Mouse (Mus musculus): ENCODE results near the gene Dcaf4. TPM values are rescaled to one million over a fixed set of nuclear protein-coding genes. Genes with fewer than 3 reads are reported as not detected.
A peak's percentile ranks its signal among the peaks of the same experiment; 100 is the strongest.

Dcaf4 gene
- polyA plus RNA-seq, 1 experiment from 2014 or later = 20.6 TPM

DNA sequence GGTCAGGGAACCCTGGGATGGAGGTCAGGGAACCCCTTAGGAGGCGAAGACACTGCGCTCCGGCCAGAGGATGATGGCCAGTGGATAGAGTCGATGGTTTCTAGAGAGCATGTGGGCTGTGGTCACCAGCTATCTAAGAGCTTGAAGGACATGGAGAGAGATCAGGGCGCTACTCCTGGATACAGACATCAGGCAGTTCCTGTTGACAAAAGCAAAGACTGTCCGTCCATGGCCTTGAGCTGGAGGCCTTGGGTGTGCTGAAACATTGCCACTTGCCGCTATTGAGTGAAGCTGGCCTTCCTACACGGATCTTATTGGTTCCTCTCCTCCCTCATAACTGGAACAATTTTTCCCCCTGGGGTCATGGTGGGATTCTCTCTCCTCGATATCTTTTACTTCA is 26.1 kb upstream of the Dcaf4 start:
- no peaks in the 10 kb centered on the region for H3K4me1 ChIP-seq (replicated peaks; ENCODE audit: insufficient read depth, low read length)
- no peak overlapping the region for H3K4me2 ChIP-seq (ENCODE audit: low read length)
- H3K27ac ChIP-seq = no peak overlapping the region
- TF ChIP-seq CTCF (IDR thresholded peaks at IDR 0.05; ENCODE audit: low read depth) = no peak
- H3K36me3 ChIP-seq (ENCODE audit: insufficient read depth, low read length) = no peaks in the 10 kb centered on the region
- ATAC-seq (replicated peaks; ENCODE audit: low FRiP score, low read depth) (no peak), DNase-seq (ENCODE audit: low spot score) (no peak)
- WGBS = 83% methylated on average over 9 of the region's 9 CpGs
- no peaks in the 10 kb centered on the region for H3K9me3 ChIP-seq (replicated peaks; ENCODE audit: low read length)
- no peak overlapping the region for H3K4me3 ChIP-seq (replicated peaks; ENCODE audit: low read depth, low read length)
- no peaks in the 10 kb centered on the region for H3K27me3 ChIP-seq (ENCODE audit: insufficient read depth, low read length)
- H3K9ac ChIP-seq (ENCODE audit: low read depth, low read length) = no peak overlapping the region

GRCm38 (mm10) chr12:83495248-83495960 is 24.9 kb upstream of the Dcaf4 start:
- Histone ChIP-seq H3K27ac (no peak overlapping the region), H3K9ac (ENCODE audit: low read depth, low read length) (no peak overlapping the region), H3K4me2 (ENCODE audit: low read length) (no peak overlapping the region), H3K4me3 (replicated peaks; ENCODE audit: low read depth, low read length) (no peak overlapping the region), H3K36me3 (ENCODE audit: insufficient read depth, low read length) (no peaks in the 10 kb centered on the region), H3K4me1 (replicated peaks; ENCODE audit: insufficient read depth, low read length) (no peaks in the 10 kb centered on the region), H3K27me3 (ENCODE audit: insufficient read depth, low read length) (no peaks in the 10 kb centered on the region), H3K9me3 (replicated peaks; ENCODE audit: low read length) (no peaks in the 10 kb centered on the region)
- 50% methylated on average over 4 of the region's 4 CpGs for WGBS
- TF ChIP-seq CTCF (IDR thresholded peaks at IDR 0.05; ENCODE audit: low read depth) = no peak; the same call in 1 of the 2 replicates
- DNase-seq (ENCODE audit: low spot score) (no peak), ATAC-seq (replicated peaks; ENCODE audit: low FRiP score, low read depth) (no peak)

DNA sequence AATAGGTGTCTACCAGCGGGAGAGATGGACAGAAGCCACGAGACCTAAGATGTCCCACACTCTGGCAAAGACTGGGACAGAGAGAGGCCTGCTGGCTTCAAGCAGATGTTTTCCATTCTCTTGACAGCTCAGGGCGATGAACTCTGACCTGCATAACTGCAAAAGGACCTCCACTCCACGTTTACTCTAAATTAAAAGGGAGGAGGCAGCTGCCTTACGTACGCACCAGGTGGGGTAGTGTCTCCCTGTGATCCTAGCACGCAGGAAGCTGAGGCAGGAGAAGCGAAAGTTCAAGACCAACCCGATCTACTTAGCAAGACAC is 24.3 kb upstream of the Dcaf4 start:
- no peaks in the 10 kb centered on the region for H3K4me1 ChIP-seq (replicated peaks; ENCODE audit: insufficient read depth, low read length)
- no peak overlapping the region for H3K4me3 ChIP-seq (replicated peaks; ENCODE audit: low read depth, low read length)
- ATAC-seq (replicated peaks; ENCODE audit: low FRiP score, low read depth) (no peak), DNase-seq (ENCODE audit: low spot score) (no peak)
- TF ChIP-seq CTCF (IDR thresholded peaks at IDR 0.05; ENCODE audit: low read depth) = no peak
- no peak overlapping the region for H3K27ac ChIP-seq
- H3K4me2 ChIP-seq (ENCODE audit: low read length) = no peak overlapping the region
- no peaks in the 10 kb centered on the region for H3K36me3 ChIP-seq (ENCODE audit: insufficient read depth, low read length)
- 42% methylated on average over 9 of the region's 9 CpGs for WGBS
- no peak overlapping the region for H3K9ac ChIP-seq (ENCODE audit: low read depth, low read length)
- H3K27me3 ChIP-seq (ENCODE audit: insufficient read depth, low read length) = no peaks in the 10 kb centered on the region
- no peaks in the 10 kb centered on the region for H3K9me3 ChIP-seq (replicated peaks; ENCODE audit: low read length)

- H3K9me3 ChIP-seq (replicated peaks; ENCODE audit: low read length) = no peaks in the 10 kb centered on the region
- H3K27ac ChIP-seq = no peak overlapping the region
- no peaks in the 10 kb centered on the region for H3K27me3 ChIP-seq (ENCODE audit: insufficient read depth, low read length)
- no peak for ATAC-seq (replicated peaks; ENCODE audit: low FRiP score, low read depth)
- no peak for TF ChIP-seq CTCF (IDR thresholded peaks at IDR 0.05; ENCODE audit: low read depth)
- H3K4me1 ChIP-seq (replicated peaks; ENCODE audit: insufficient read depth, low read length) = no peaks in the 10 kb centered on the region
- no peak overlapping the region for H3K4me3 ChIP-seq (replicated peaks; ENCODE audit: low read depth, low read length)
- no peak overlapping the region for H3K4me2 ChIP-seq (ENCODE audit: low read length)
- no peak for DNase-seq (ENCODE audit: low spot score)
- H3K9ac ChIP-seq (ENCODE audit: low read depth, low read length) = no peak overlapping the region
- no peaks in the 10 kb centered on the region for H3K36me3 ChIP-seq (ENCODE audit: insufficient read depth, low read length)
- 74% methylated on average over 4 of the region's 4 CpGs for WGBS
Observed at GRCm38 (mm10) chr12:83496336-83496735, 23.9 kb upstream of the Dcaf4 start.

GRCm38 (mm10) chr12:83496736-83497135 is 23.5 kb upstream of the Dcaf4 start:
- Histone ChIP-seq H3K9me3 (replicated peaks; ENCODE audit: low read length) (no peaks in the 10 kb centered on the region), H3K36me3 (ENCODE audit: insufficient read depth, low read length) (no peaks in the 10 kb centered on the region), H3K27ac (no peak overlapping the region), H3K4me2 (ENCODE audit: low read length) (no peak overlapping the region), H3K4me1 (replicated peaks; ENCODE audit: insufficient read depth, low read length) (no peaks in the 10 kb centered on the region), H3K27me3 (ENCODE audit: insufficient read depth, low read length) (no peaks in the 10 kb centered on the region), H3K9ac (ENCODE audit: low read depth, low read length) (no peak overlapping the region), H3K4me3 (replicated peaks; ENCODE audit: low read depth, low read length) (no peak overlapping the region)
- no peak for TF ChIP-seq CTCF (IDR thresholded peaks at IDR 0.05; ENCODE audit: low read depth)
- WGBS = 92% methylated on average over 6 of the region's 6 CpGs
- ATAC-seq (replicated peaks; ENCODE audit: low FRiP score, low read depth) (no peak), DNase-seq (ENCODE audit: low spot score) (no peak)

- H3K4me3 ChIP-seq (replicated peaks; ENCODE audit: low read depth, low read length) = no peak overlapping the region
- no peaks in the 10 kb centered on the region for H3K36me3 ChIP-seq (ENCODE audit: insufficient read depth, low read length)
- no peak overlapping the region for H3K4me2 ChIP-seq (ENCODE audit: low read length)
- no peak overlapping the region for H3K9ac ChIP-seq (ENCODE audit: low read depth, low read length)
- DNase-seq (ENCODE audit: low spot score) = no peak
- ATAC-seq (replicated peaks; ENCODE audit: low FRiP score, low read depth) = no peak
- no peaks in the 10 kb centered on the region for H3K27me3 ChIP-seq (ENCODE audit: insufficient read depth, low read length)
- no peak overlapping the region for H3K27ac ChIP-seq
- no peaks in the 10 kb centered on the region for H3K4me1 ChIP-seq (replicated peaks; ENCODE audit: insufficient read depth, low read length)
- no peaks in the 10 kb centered on the region for H3K9me3 ChIP-seq (replicated peaks; ENCODE audit: low read length)
- peak; percentile 17; the same call in 1 of the 2 replicates for TF ChIP-seq CTCF (IDR thresholded peaks at IDR 0.05; ENCODE audit: low read depth)
- 90% methylated on average over 3 of the region's 3 CpGs for WGBS
Observed at GRCm38 (mm10) chr12:83497959-83498358, 22.3 kb upstream of the Dcaf4 start.

DNA sequence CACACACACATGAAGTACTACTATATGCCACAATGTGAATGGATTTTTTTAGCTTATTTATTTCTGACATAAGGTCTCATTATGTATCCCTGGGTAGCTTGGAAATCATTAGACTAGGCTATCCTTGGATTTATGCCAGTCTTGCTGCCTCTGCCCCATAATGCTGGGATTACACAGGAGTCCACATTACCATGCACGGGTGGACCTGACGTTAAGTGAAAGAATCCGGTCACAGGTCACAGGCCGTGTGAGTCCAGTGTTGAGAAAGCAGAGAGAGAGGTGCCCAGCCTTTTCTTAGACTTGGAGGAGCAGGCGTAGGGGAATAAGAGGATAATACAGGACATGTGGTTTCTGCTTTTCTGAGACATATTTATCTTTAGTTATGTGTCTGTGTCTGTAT is 21.0 kb upstream of the Dcaf4 start:
- H3K4me3 ChIP-seq (replicated peaks; ENCODE audit: low read depth, low read length) = no peak overlapping the region
- H3K9ac ChIP-seq (ENCODE audit: low read depth, low read length) = no peak overlapping the region
- no peaks in the 10 kb centered on the region for H3K27me3 ChIP-seq (ENCODE audit: insufficient read depth, low read length)
- H3K36me3 ChIP-seq (ENCODE audit: insufficient read depth, low read length) = no peaks in the 10 kb centered on the region
- no peak for DNase-seq (ENCODE audit: low spot score)
- H3K4me2 ChIP-seq (ENCODE audit: low read length) = no peak overlapping the region
- no peak for TF ChIP-seq CTCF (IDR thresholded peaks at IDR 0.05; ENCODE audit: low read depth)
- H3K27ac ChIP-seq = no peak overlapping the region
- H3K4me1 ChIP-seq (replicated peaks; ENCODE audit: insufficient read depth, low read length) = no peaks in the 10 kb centered on the region
- no peaks in the 10 kb centered on the region for H3K9me3 ChIP-seq (replicated peaks; ENCODE audit: low read length)
- 42% methylated on average over 5 of the region's 5 CpGs for WGBS
- ATAC-seq (replicated peaks; ENCODE audit: low FRiP score, low read depth) = no peak

All from kidney, postnatal 0 days (tissue).